Mouse (Mus musculus) skeletal muscle tissue, adult 2 months (tissue): ENCODE results near the gene Olfr283.
"Not testable (repeated sequence)": the region's sequence is repeated elsewhere in the genome, so short reads cannot be mapped to it uniquely, and the experiment has no call there.

Experiments used
- DNase-seq: peaks from one replicate; pipeline ENCODE4 v3.0.0-alpha.2; 2012; ENCODE audit warnings: low read depth, low spot score

The Olfr283 gene

DNA sequence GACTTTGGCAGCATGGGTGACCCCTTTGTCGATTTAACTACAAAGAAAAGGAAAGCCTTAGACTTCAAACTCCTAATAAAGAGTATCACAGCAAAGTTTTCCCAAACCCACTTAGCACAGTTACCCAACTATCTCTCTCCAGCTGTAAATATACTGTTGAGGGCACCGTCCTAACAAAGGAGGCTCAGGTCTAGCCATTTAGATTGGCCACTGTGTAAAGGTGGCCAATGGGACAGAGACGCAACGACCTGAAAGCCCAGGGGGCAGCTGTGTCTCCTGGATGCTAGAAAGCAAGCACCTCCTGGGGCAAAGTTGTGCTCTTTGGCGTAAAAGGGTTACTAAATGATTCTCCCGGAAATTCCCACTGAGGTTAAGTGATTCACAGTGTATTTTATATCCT lies at the start of gene Olfr283:
Gene Olfr283, minus strand, starts transcription at position 101 of the 400 bp plus-strand sequence.
- DNase-seq = no peak

DNA sequence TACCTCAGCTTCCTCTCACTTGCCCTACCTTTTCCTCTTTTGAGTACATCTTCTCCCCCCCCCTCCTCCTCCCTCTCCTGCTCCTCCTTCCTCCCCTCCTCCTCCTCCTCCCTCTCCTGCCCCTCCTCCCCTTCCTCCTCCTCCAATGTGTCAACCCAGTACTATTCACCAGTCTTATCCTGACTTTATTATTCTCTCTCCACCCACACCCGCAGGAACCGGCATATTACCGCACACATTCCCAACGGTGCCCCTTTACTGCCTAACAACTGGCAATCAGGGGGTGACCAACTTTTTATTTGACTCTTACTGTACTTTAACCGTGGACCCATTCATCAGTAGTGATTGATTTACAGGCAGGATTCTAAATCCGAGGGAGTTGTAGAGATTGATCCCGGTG lies 44.4 kb upstream of the Olfr283 start:
- no peak for DNase-seq

DNA sequence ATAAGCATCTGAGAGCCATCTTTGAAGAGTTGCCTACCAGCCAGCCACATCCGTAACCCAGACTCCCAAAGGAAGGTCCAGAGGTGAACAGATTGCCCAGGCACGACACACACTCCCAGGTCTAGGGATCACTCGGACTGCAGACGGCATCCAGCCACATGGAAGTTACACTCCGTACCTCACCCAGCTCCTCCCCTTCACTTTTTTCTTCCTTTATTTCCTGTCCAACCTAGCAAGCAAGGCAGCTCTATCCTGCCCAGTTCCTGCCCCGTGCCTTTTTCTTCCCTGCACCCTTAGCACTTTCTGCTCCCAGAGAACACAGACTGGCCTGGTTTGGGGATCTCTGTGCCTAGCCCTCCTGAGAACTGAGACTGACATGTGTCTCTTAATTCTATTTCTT lies 44.0 kb upstream of the Olfr283 start:
- DNase-seq = no peak

DNA sequence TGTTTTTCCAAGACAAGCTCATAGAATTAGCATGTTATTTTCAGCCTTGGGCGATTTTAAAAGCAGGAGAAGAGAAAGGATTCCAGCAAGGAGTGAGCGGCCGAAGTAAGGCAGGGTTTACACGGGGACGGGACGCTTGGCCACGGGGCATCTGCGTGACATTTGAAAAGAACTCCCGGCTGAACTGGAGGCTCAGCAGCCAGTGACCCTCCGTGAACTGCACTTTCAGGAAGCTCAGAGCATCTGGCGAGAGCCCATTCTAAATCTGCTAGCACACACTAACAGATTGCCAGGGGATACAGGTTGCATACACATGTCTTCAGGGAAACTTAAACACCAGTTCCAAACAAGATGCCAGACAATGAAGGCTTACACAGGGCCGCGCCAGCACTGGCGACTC lies 43.6 kb upstream of the Olfr283 start:
- peak; percentile 39 for DNase-seq

DNA sequence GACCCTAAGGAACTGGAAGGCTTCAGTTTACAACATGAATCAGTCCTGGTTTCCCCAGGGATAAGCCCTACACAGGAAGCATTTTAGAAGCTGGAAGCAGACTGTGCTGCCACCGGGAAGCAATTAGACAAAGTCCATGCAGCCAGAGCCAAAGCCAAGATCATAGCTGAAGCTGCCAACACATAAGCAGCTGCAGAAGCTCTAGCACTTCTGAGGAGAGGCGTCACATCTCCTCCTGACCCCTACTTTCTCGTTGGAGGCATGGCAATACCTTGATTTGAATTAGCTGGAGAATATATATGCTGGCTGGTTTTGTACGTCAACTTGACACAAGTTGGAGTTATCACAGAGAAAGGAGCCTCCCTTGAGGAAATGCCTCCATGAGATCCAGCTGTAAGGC lies 40.2 kb upstream of the Olfr283 start:
- no peak for DNase-seq

DNA sequence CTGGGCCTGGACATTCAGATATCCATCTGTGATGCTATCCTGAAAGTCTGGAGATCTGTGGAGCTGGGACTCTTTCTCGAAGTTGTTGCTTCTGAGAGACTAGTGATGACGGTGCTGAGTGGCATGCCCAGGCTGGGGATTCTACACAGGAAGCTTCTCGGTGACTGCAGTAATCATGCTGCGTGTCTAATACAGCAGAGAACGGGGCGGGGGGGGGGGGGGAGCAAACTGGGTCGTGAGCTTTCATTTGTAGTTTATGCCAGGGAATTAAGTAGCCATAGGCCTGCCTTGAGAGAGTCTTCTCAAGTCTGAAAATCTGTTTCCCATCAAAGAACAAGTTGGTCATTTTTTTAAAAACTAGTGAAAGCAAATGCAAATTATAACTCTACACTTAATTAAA lies 37.4 kb upstream of the Olfr283 start:
- no peak for DNase-seq

DNA sequence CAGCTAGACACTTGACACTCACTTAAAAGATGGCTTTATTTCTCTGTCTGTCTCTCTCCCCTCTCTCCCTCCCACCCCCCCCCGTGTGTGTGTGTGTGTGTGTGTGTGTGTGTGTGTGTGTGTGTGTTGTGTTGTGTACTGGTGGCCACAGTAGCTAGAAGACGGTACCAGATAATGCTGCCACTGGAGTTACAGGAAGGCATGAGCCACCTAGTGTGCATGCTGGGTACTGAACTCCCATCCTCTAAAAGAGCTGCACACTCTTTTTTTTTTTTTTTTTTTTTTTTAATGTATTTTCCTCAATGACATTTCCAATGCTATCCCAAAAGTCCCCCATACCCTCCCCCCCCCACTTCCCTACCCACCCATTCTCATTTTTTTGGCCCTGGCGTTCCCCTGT lies 36.5 kb upstream of the Olfr283 start:
- DNase-seq = not testable (repeated sequence)

DNA sequence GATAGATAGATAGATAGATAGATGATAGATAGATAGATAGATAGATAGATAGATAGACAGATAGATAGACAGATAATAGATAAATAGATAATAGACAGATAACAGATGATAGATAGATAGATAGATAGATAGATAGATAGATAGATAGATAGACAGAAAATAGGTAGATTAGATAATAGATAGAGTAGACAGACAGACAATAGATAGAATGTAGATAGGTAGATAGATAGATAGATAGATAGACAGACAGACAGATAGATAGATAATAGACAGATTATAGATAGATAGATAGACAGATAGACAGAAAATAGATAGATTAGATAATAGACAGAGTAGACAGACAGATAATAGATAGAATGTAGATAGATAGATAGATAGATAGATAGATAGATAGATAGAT lies 36.1 kb upstream of the Olfr283 start:
- not testable (repeated sequence) for DNase-seq

DNA sequence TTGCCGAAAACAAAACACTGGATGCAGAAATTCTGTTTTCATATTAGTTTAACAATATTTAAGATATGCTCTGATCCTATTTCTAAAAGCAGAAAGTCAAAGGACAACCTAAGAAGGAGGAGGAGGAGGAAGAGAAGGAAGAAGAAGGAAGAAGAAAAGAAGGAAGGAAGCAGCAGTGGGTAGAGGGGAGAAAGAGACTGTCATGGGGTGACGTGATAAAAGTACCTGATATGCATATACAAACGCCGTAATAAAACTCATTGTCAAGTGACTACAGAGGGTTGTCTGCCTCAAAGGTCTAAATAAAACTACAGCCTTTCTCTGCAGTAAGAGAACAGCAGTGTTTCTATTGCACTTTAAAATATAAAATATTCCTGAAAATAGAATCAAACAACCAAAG lies 35.2 kb upstream of the Olfr283 start:
- DNase-seq = no peak

DNA sequence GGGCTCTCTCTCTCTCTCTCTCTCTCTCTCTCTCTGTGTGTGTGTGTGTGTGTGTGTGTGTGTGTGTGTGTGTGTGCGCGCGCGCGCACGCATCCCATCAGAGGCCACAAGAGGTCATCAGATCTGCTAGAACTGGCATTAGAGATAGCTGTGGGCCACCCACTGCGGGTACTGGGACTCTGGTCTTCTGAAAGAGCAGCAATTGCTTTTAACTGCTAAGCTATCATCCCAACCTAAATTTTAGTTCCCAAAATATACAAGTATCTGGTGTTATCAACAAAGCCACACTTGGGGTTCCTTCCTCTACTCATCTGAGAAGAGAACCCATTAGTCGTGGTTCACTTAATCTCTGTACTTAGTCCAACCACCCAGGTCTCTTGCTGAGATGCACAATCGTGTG lies 29.5 kb upstream of the Olfr283 start:
- DNase-seq = no peak

DNA sequence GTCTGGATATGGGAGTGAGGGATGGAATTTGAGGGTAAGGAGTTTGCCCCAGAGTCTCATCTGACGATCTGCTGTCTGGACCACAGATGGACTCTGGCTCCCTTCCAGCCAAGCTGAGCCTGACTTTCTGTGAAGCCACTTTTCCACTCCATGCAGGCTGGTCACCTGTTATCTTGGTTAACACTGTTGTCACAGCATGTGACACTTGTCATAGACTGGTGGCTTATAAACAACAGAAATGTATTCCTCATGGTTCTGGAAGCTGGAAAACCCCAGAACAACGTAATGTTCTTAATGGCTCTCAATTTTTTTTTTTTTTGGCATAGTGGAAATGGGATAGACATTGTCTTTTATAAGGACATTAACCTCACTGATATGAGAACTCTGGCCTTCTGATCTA lies 28.9 kb upstream of the Olfr283 start:
- no peak for DNase-seq

DNA sequence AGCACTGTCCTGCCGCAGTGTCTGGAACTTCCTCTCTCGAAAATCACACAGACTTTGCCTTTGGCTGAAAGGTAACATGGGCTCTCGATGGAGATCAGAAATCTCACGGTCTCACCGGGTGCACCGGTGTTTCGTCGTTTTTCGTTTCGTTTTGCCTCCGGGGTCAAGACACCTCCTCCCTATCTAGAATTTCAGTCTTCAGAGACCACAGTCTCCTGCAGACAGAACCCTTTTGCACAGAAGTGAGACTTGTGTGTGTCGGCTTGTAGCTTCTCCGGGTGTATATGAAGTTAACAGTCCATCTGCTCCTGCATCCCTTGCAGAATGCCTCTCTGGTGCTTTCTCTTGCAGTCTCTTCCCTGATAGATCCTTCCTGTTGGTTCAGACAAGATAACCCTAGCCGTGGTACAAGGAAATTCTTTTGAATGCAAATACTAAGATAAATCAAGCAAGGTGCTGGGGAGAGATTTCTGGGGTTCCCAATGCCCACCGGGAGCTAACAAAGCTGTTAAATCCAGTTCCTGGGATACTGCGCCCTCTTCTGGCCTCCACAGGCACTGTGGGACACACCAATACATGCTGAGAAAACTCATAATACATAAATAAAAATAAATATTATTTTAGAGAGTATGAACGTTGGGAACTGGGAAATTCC lies 27.8 kb upstream of the Olfr283 start:
- no peak for DNase-seq

DNA sequence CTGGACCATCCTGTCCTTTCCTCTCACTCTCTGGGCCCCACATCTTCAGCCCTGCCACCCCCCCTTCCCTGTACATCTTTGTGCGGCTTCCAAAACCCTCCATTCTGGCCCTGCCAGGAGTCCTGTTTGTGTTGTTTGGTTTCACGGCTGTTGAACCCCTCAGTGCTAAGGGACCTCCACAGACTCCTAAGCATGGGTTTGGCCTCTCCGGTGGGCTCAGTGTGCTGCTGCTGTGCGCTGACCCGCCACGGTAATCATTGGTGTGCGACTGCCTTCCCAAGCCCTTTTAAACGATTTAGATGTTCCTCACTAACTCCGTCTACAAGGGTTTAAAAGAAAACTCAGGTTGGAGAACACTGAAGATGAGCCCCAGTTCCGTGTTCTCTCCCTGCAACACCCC lies 21.6 kb upstream of the Olfr283 start:
- DNase-seq = no peak

DNA sequence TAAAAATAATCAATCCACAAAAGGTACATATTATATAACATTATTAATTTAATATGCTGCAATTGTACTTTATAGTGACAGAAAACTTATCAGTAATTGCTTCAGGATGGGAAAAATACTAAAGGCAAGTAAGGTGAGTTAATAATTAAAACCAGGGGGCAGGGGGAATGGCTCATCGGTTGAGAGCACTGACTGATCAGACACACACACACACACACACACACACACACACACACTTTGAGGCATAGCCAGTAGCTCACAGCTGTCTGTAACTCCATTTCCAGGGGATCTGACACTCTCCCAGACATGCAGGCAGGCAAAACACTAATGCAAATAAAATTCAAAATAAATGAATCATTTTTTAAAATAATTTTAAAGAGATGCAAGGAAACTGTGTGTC lies 16.4 kb upstream of the Olfr283 start:
- DNase-seq = no peak

DNA sequence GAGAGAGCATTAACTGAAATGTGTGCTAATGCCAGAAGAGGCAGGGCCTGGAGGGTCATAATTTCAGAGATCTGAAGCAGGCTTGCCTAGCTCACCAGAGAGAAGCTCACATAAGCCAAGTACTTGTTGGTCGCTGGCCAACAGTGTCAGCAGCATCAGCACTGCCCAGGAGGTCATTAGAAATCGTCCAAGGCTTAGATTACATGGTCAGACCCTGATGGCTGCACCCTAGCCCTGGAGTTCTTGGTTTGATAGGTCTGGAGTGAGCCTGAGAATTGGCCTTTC lies 11.1 kb upstream of the Olfr283 start:
- DNase-seq = peak; percentile 58

DNA sequence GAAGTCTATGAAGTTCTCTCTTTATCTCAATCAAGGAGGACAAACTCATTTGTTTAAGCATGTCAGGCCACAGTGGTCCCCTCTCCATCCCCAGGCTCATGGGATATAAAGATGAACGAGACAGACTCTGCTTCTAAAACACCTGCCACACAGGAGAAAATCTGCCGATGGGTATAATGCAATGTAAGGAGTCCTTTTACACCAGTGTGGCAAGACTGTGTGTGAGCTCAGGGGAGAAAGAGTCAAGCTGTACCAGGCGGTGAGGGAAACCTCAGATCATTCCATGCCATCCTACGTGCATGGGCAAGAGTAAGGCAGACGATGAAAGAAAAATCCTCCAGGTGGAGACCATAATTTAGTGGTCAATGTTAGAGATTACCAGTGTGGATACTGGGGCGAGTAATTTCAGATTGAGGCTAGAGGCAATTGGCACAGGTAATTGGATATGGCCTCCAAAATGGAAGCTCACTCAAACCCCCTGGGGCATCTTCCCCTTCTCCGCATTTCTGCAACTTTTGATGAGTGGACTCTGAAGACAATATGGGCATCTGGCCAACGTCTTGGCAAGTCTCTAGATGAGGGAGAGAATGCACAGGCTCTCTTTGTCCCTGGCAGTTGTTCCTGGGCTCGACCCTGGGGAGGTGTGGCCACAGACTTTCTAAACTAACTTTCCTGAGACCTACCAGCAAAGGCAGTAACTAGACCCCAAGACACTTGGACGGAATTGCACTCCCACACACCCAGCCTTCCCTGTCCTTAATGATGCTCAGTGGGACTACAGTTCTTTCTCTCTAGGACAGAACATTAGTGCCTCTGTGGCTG lies 10.5 kb upstream of the Olfr283 start:
- peak; percentile 32 for DNase-seq

DNA sequence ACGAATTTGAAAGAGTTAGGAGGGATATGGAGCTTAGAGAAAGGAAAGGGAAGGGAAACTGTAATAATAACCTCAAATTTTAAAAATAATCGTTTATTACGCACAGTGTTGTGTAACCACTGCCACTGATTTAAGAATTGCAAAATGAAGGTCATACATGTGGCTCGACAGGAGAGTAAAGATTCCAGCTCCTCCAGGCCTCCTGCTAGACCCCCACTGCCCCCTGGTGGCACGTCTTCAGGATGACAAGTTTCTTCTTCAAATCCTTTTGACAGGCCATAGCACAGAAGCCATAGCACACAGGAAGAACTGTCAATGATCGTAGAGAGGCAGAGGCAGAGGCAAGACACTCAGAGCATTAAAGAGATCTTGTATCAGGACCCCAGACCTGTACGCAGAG lies 9.1 kb upstream of the Olfr283 start:
- peak; percentile 86 for DNase-seq

DNA sequence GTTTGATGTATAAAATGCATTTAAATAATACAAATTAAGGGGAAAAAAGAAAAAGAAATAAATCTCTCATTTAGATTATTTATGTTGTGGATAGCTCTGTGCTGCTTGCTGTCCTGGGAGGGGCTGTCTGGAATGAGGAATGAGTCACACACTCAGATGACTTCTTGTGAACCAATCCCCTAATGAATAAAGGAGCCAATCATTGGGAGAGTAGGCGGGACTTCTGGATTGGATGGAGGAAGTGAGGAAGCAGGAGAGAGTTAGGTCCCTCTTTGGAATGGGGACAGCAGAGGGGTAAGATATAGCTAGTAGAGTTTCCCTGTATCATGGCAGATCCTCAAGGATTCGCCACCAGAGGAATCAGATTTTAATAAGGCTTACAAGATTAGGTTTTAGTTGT lies 6.9 kb upstream of the Olfr283 start:
- no peak for DNase-seq

DNA sequence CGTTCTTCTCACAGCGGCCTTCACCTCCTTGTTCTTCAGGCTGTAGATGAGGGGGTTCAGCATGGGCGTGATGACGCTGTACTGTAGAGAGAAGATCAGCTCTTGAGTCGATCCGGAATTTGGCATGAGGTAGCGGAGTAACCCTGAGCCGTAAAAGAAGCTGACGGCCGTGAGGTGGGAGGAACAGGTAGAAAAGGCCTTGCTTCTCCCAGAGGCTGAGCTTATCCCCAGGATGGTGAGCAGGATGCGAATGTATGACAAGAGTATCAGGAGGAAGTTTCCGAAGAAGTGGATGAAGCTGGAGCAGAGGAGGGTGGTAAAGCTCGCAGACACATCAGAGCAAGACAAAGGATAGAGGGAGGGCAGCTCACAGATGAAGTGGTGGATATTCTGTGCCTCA lies 2.5 kb downstream of the Olfr283 start:
- no peak for DNase-seq

DNA sequence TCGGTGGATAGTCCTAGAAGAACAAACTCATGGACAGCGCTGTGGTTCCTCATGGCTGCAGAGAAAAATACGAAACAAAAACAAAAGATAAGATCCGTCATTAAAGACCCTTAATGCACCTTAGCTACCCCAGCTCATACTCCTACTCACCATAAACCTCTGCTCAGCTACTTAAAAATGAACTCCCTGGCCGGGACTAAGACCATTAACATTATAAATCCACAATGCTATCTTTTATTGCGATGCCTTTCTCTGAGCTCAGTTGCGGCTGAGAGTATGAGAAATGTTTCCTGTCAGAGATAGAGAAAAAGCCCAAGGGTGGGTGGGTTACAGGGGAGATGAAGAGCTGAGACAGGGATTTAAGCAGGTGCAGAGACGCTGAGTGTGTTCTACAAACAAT lies 39.9 kb downstream of the Olfr283 start, which contains the start of gene Olfr284:
Gene Olfr284, minus strand, starts transcription at position 101 of the 400 bp plus-strand sequence.
- DNase-seq = no peak
